Mouse (Mus musculus): Measurements from ENCODE around the gene Zfp866.

- TF ChIP-seq POLR2A (IDR thresholded peaks at IDR 0.05; ENCODE audit: borderline replicate concordance, extremely low read depth, low read depth, low read length) (no peak), CTCF (IDR thresholded peaks at IDR 0.05; ENCODE audit: insufficient read depth, low read length) (no peak)
These were observed 10.8 kb upstream of the Zfp866 start for GRCm38 (mm10) chr8:69801796-69802195.
